Mouse (Mus musculus): ENCODE measurements around the gene Psmd9. TPM values are rescaled to one million over a fixed set of nuclear protein-coding genes. Genes with fewer than 3 reads are reported as not detected.
A peak's percentile ranks its signal among the peaks of the same experiment; 100 is the strongest.

Psmd9 gene
- total and polyA plus RNA-seq, 3 experiments: 22.8 to 50.1 (median 24.2) TPM

DNA sequence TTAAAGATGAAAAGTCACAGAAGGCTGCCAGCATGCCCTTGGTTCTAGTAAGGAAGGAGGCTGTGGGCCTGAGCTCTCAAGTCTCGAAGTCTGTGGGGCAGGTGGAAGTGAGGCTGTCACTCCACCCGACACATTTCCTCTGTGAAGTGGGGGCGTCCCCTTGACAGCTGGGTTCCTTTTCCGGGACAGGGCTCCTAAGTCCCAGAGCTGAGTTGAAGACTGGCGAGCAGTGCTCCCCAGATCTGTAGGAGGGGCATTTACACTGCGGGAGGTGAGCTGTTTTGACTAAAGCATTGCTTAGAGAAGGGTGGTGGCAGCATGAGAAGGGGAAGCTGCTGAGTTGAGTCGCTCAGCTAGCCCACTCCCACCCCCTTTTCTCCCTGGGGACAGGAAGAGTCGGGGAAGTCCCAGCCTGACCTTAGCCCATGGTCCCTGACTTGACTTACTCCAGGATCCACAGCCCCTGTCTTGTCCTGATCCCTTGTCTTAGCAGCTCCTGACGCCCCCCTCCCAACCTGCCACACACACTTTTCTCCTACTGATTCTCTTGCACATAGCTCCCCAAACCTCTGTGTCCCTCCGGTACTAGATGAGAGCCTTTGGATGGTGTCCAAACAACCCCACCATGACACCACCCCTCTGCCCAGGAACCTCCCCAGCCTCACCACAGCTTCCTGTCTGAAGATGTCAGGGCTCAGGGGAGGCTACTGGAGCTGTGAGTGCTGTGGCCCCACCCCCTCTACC lies 40.6 kb upstream of the Psmd9 start:
- peaks cover 24% of the 10 kb centered on the region for H3K36me3 ChIP-seq (replicated peaks)
- no peaks in the 10 kb centered on the region for H3K9me3 ChIP-seq (replicated peaks)
- peak; percentile 63 for DNase-seq (ENCODE audit: low spot score)
- ATAC-seq (ENCODE audit: extremely low read depth, insufficient number of reproducible peaks, low FRiP score, poor library complexity, severe bottlenecking): peak; percentile 55; the same call in 1 of the 2 replicates
- H3K4me1 ChIP-seq (ENCODE audit: insufficient read depth, low read depth, low read length): peaks cover 53% of the 10 kb centered on the region
- H3K4me3 ChIP-seq (ENCODE audit: low read depth, low read length): no peak overlapping the region
- TF ChIP-seq TAL1 (conservative IDR thresholded peaks at IDR 0.05; ENCODE audit: low read depth, low read length): no peak
- TF ChIP-seq GATA2 (IDR thresholded peaks at IDR 0.05; ENCODE audit: borderline replicate concordance, low read depth, low read length): no peak
- TF ChIP-seq GATA1 (IDR thresholded peaks at IDR 0.05; ENCODE audit: borderline replicate concordance, low read length): no peak
- no peak for TF ChIP-seq CTCF (IDR thresholded peaks at IDR 0.05; ENCODE audit: low read depth, low read length)
- no peaks in the 10 kb centered on the region; the same call in 1 of the 2 replicates for H3K27me3 ChIP-seq (ENCODE audit: insufficient read depth, low read length)

- H3K9me3 ChIP-seq (replicated peaks): no peaks in the 10 kb centered on the region
- H3K4me3 ChIP-seq (ENCODE audit: low read depth, low read length): no peak overlapping the region
- no peak for DNase-seq (ENCODE audit: low spot score)
- TF ChIP-seq GATA2 (IDR thresholded peaks at IDR 0.05; ENCODE audit: borderline replicate concordance, low read depth, low read length) (no peak), CTCF (IDR thresholded peaks at IDR 0.05; ENCODE audit: low read depth, low read length) (no peak), GATA1 (IDR thresholded peaks at IDR 0.05; ENCODE audit: borderline replicate concordance, low read length) (no peak)
- H3K4me1 ChIP-seq (ENCODE audit: insufficient read depth, low read depth, low read length): peaks cover 60% of the 10 kb centered on the region
- ATAC-seq (ENCODE audit: extremely low read depth, insufficient number of reproducible peaks, low FRiP score, poor library complexity, severe bottlenecking): no peak
- H3K36me3 ChIP-seq (replicated peaks): peaks cover 31% of the 10 kb centered on the region
- no peaks in the 10 kb centered on the region; the same call in 1 of the 2 replicates for H3K27me3 ChIP-seq (ENCODE audit: insufficient read depth, low read length)
Observed at GRCm38 (mm10) chr5:123129170-123129757, 39.9 kb upstream of the Psmd9 start.

DNA sequence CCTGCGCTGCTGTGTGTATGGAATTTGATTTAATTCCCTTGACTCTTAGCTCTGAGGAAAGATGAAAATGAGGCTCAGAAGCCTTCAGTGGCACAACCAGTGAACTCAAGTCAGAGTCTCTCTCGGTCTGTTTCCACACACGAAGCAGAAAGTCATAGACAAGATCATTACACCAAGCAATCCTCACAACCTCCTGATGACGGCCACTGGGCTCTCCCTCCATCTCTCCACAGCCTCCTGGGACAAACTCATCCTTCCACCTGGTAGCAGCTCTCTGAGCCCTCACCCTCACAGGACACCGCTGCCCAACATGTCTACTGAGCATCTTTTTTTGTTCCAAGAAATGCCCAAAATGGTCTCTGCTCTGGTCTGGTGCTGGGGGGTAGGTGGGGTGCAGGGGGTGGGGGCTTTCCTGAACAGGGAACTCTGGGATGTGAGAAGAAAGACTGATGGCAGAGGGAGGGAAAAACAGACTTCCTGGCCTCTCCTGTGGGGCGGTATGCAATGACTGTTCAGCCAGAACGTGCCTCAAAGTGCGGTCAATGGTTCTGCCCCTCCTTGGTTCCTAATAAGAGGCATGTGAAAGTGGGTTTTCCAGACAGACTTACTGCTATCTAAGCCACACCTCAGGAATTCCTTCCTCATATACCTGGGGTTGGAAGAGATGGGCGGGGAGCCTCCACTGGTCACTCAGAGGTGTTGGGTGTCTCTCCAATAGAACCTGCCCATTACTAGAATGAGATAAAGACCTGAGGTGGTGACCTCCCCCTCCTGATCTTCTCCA lies 39.0 kb upstream of the Psmd9 start:
- TF ChIP-seq GATA1 (IDR thresholded peaks at IDR 0.05; ENCODE audit: borderline replicate concordance, low read length): no peak
- no peak for TF ChIP-seq CTCF (IDR thresholded peaks at IDR 0.05; ENCODE audit: low read depth, low read length)
- no peak for TF ChIP-seq GATA2 (IDR thresholded peaks at IDR 0.05; ENCODE audit: borderline replicate concordance, low read depth, low read length)
- TF ChIP-seq TAL1 (conservative IDR thresholded peaks at IDR 0.05; ENCODE audit: low read depth, low read length): no peak
- TF ChIP-seq POLR2AphosphoS5 (IDR thresholded peaks at IDR 0.05; ENCODE audit: insufficient replicate concordance, low read depth, low read length): no peak
- ATAC-seq (ENCODE audit: extremely low read depth, insufficient number of reproducible peaks, low FRiP score, poor library complexity, severe bottlenecking) (no peak), DNase-seq (ENCODE audit: low spot score) (no peak)
- Histone ChIP-seq H3K4me1 (ENCODE audit: insufficient read depth, low read depth, low read length) (peaks cover 69% of the 10 kb centered on the region), H3K9me3 (replicated peaks) (no peaks in the 10 kb centered on the region), H3K27me3 (ENCODE audit: insufficient read depth, low read length) (no peaks in the 10 kb centered on the region; the same call in 1 of the 2 replicates), H3K4me3 (ENCODE audit: low read depth, low read length) (no peak overlapping the region), H3K36me3 (replicated peaks) (peaks cover 40% of the 10 kb centered on the region)

DNA sequence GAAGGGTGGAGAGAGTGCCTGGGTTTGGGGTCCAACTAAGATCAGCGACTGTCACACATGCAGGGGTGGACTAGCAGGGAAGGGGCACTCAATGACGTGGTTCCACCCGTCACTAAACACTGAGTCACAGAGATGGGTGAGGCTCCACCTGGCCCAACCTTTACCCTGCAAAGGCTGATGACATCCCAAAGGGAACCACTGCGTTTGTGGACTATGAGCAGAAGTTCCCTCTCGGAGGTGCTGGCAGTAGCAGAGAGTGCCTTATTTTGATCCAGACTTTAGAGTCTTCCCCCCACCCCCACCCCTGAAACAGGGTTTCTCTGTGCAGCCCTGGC lies 38.4 kb upstream of the Psmd9 start:
- no peaks in the 10 kb centered on the region for H3K9me3 ChIP-seq (replicated peaks)
- no peak overlapping the region for H3K4me3 ChIP-seq (ENCODE audit: low read depth, low read length)
- H3K4me1 ChIP-seq (ENCODE audit: insufficient read depth, low read depth, low read length): peaks cover 69% of the 10 kb centered on the region
- ATAC-seq (ENCODE audit: extremely low read depth, insufficient number of reproducible peaks, low FRiP score, poor library complexity, severe bottlenecking) (no peak), DNase-seq (ENCODE audit: low spot score) (no peak)
- H3K27me3 ChIP-seq (ENCODE audit: insufficient read depth, low read length): no peaks in the 10 kb centered on the region; the same call in 1 of the 2 replicates
- peaks cover 46% of the 10 kb centered on the region for H3K36me3 ChIP-seq (replicated peaks)
- TF ChIP-seq POLR2AphosphoS5 (IDR thresholded peaks at IDR 0.05; ENCODE audit: insufficient replicate concordance, low read depth, low read length) (no peak), GATA1 (IDR thresholded peaks at IDR 0.05; ENCODE audit: borderline replicate concordance, low read length) (no peak), CTCF (IDR thresholded peaks at IDR 0.05; ENCODE audit: low read depth, low read length) (no peak), TAL1 (conservative IDR thresholded peaks at IDR 0.05; ENCODE audit: low read depth, low read length) (no peak), GATA2 (IDR thresholded peaks at IDR 0.05; ENCODE audit: borderline replicate concordance, low read depth, low read length) (no peak)

DNA sequence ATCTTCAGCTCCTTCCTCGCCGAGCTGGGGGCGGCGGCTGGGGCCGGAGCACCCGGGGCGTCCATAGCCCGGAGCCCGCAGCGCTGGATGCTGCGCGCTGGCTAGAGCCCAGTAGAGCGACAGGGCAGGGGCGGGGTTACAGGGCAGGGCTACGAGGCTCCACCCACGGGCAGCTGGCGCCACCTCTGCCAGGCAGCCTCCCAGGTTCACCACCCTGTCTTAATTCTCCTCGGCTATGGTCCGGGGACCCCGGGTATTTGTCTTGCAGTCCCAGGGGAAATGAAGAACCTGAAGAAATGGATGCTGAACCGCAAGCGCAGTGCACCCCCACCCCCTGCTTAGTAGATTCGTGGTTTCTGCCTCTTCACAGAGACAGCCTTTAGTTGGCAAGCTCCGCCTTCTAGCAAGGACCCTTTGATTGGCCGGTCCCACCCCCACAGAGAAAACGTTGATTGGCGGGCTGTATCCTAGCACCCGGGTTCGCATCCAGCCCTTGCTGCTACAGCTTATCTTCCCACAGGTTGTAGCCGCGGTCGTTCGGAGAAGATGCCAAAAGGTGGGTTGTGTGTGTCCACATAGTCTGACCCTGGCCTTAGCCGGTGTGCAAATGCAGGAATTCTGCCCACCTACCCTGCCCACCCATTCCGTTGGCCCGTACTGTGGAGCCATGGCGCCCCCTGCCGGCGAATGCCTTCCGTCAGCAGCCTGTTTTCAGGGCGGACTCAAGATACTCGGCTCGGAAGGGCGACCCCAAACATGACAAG lies 36.7 kb upstream of the Psmd9 start, which contains the start of gene Rhof:
Gene Rhof (minus strand): TSS at position 385 of the 764 bp plus-strand sequence.
- ATAC-seq (ENCODE audit: extremely low read depth, insufficient number of reproducible peaks, low FRiP score, poor library complexity, severe bottlenecking) (no peak), DNase-seq (ENCODE audit: low spot score) (peak; percentile 68)
- no peaks in the 10 kb centered on the region; the same call in 1 of the 2 replicates for H3K27me3 ChIP-seq (ENCODE audit: insufficient read depth, low read length)
- peak; percentile 77 for TF ChIP-seq CTCF (IDR thresholded peaks at IDR 0.05; ENCODE audit: low read depth, low read length)
- TF ChIP-seq GATA2 (IDR thresholded peaks at IDR 0.05; ENCODE audit: borderline replicate concordance, low read depth, low read length): no peak
- TF ChIP-seq POLR2AphosphoS5 (IDR thresholded peaks at IDR 0.05; ENCODE audit: insufficient replicate concordance, low read depth, low read length): no peak
- H3K36me3 ChIP-seq (replicated peaks): peaks cover 58% of the 10 kb centered on the region
- no peaks in the 10 kb centered on the region for H3K9me3 ChIP-seq (replicated peaks)
- peaks cover 80% of the 10 kb centered on the region for H3K4me1 ChIP-seq (ENCODE audit: insufficient read depth, low read depth, low read length)
- H3K4me3 ChIP-seq (ENCODE audit: low read depth, low read length): peak within 1 kb of the TSS; percentile 68; the same call in 1 of the 2 replicates
